Mouse (Mus musculus) layer of hippocampus, postnatal 10 days (tissue): ENCODE data around the gene Urb1. TPM values are rescaled to one million over a fixed set of nuclear protein-coding genes. Genes with fewer than 3 reads are reported as not detected.

Source experiments
- DNase-seq, 2 experiments: peaks; one replicate each; pipeline ENCODE4 v3.0.0; 2021; ENCODE audit warnings: low spot score in 2 of 2
- total RNA-seq, 2 experiments: library from RNA; stranded (reverse); gene quantifications; 2 replicates each; pipeline ENCODE4 v1.2.3; 2021

The Urb1 gene
- total RNA-seq, 2 experiments from 2014 or later, result 17.2 to 18.7 TPM

DNA sequence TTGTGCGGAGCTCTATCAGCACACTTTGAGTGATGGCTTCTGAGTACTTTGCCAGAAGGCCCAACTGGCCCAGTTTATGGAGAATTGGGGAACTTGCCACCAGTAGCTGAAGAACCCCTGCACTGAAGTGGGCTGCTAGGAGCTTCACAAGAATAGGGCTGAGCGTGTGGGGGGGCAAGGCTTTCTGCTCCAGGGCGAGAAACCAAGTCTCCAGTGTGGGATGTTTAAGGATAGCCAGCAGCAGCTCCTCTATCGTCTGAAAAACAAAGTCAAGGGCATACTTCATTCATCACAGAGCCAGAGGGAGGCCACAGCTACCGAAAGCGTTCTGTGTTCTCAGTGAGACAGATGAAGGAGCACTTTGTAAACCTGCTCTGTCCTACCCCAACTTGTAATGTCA is 35.6 kb downstream of the Urb1 start:
- DNase-seq, result no peak

DNA sequence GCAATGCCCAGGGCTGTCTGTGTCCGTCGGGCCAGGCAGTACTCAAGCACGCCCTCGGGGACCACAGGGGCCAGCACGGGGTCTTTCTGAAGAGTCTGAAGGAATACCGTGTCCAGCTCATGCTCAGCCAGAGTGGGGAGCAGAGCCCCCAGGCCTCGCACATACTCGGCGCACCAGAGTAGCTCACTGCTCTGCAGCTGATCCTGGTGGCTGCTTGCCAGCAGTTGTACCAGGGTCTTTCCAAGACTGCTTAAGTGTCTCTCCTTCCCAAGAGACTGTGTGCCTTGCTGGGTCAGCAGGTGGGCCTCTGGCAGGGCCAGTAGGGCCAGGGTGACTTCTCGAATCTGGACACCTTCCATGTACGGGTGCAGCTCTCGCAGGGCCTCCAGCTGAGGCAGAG is 36.0 kb downstream of the Urb1 start:
- DNase-seq, result no peak

DNA sequence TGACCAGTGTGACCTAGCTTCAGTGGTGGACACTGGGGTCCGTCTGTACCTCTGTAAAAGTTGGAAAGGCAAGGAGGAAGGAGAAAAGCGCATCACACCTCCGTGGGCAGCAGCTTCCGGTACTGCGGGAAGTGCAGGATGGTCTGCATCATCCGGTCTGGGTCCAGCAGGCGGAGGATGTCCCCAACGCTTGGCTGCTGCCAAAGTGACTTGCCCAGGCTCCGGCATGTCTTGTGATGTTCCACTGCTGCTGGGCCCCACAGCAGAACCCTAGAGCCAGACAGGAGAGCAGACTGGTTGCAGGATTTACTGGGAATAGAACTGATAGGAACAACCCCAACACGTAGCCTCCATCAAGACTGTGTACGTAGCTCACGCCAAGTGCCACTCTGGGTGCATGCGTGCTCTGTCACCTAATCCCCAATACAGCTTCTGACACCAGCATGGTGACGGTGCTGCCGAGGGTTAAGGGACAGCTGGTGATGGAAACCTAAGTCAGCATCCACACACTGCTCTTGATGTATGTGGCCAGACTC is 43.2 kb downstream of the Urb1 start:
- no peak for DNase-seq

DNA sequence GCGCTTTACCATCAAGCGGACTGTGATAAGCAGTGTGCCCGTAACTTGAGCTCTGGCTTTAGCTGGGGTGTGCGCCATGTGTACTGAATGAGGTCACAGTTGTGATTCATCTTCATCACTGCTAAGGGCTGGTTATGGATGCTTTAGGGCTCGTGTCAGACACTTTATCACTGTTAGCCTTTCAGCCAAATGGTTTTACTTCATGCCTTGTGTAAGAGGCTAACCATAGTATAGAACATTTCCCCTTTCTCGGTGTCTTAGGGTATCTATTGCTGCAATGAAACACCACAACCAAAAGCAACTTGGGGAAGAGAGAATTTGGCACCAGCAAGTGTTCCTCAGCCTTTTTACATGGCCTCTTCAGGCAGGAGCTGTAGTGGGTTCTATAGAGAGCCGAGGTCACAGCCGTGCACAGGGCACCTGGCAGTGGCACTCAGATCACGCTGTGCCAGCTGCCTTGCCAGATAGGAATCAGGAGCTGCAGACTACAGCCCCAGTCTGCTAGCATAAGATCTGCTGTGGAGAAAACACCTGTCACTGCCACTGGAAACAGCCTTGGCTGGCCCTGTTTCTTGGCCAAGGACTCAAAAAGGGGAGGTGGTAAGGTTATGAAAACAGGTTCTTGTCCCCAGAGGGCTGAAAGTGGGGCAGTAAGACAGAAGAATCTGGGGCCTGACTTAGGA is 44.9 kb downstream of the Urb1 start:
- no peak for DNase-seq

DNA sequence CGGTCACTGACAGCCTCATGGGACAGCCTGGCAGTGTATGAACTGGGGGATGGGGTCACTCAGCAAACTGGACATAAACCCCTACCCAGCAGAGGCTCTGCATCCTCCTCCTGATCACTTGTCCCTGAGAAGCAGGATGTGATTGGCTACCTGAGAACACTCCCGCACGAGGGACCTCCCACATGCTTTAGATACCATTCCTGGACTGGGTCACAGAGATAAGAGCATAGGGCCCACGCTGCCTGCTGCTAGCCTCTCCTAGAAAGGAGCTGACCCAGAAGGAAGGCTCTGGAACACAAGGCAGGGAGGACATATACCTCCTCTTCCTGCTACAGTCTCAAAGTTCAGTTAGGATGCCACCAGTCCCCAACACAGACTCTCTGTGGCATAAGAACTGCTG is 49.7 kb downstream of the Urb1 start:
- DNase-seq, result no peak

DNA sequence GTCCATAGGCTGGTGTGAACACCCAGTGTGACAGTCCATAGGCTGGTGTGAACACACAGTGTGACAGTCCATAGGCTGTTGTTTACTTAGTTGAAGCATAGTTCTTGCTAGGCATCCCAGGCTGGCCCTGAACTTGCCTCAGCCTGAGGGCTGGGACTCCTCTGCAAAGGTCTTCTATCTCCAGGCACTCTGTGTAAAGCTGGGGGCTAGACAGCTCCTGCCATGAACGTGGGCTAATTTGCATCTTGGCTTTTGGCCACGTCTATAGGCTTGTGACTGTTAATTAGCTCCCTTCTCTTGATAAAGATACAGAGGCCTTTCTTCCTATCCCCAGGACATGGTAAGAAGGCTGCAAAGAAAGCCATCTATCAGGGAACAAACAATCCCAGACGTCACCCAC is 50.9 kb downstream of the Urb1 start:
- DNase-seq, result no peak

DNA sequence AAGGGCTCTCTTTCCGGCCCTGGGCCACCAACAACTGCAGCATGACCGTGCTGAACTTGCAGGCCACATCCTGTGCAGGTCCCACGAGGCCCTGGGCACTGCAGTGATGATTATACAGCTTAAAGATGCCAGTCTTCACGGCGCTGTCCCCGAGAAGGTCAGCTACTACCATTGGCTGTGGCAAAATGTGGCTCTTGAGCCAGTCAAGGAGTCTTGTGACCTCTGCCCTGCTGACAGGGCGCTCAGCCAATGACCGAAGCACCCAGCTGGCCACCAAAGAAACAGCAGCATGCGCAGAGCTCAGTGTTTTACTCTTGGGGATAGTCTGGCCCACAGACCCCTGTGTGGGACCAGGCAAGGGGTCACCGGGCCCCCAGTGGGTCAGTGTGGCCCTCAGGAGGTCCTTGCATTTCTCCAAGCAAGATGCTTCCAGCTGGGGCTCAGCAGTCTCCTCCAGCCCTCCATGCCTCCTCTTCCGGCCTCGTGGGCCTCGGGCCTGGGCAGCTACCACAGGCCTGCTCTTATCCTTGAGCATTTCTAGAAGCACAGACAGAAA is 56.7 kb downstream of the Urb1 start:
- DNase-seq, result no peak

DNA sequence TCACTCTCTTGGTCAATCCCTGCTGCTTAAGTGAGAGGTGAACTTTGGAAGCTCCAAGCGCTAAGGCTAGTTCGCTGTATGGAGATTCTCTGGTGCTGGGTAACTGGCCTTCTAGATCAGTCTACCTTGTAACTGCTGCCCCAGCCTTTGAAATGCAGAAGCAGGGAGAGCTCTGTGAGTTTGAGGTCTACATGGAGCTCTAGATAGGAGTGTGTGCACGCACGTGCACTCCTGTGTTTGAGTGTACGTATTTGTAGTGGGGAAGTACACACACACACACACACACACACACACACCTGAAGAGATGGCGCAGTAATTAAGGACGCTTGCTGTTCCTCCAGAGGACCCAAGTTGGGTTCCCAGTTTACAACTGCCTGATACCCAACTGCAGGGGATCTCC is 62.0 kb downstream of the Urb1 start:
- no peak for DNase-seq

DNA sequence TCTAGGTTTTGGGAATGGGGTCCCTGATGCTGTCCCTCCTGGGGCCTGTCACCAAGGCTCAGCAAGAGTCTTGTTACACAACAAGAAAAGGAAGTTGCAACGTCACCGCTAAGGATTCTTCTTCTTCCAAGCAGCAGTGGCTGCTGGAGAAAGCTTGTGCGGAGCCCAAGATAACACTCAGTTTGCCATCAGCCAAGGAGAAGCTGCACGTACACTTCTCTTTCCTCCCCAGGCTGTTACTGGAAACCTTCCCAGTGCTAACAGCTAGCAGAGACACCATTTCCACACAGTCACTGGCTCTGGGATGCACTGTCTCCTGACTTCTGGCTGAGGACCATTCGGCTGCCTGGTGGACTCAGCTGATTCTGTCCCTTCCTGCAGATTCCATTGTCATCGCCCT is 63.1 kb downstream of the Urb1 start:
- no peak for DNase-seq

DNA sequence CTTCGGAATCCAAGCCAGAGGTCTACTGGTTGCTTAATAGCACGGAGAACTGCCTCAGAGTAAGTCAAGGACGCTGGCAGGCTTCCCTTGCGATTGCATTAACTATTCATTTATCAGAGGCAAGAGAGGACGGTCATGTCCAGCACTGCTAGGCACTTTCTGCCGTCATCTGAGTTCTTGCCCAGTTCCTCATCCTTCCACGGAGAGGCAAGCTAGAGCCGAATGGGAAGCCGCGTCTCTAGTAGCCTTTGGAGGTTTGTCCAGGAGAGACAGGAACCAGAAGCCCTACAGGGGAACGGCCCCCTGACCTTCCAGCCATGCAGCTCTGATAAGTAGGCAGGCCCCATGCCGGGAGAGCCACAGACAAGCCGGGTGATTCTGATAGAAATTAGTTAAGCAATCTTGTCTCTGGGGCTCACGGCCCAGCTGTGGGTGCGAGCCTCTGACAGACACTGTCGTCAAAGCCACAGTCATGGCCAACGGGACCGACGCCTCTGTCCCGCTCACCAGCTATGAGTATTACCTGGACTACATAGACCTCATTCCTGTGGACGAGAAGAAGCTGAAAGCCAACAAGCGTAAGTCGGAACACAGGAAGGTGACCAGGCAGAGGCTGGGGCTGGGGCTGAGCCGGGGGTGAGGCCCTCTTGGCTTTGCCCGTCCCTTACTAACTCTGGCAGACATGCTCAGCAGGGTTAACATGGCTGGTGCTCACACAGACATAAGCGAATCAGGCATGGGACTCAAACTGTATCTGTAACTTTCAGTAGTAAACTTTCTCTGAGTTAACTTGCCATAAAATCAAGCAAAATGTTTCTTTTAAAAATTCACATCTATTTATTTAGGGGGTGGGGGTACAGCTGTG is 71.9 kb downstream of the Urb1 start, which contains the start of gene Mrap:
Gene Mrap, plus strand, starts transcription at position 116 of the 865 bp plus-strand sequence.
- DNase-seq, result no peak

DNA sequence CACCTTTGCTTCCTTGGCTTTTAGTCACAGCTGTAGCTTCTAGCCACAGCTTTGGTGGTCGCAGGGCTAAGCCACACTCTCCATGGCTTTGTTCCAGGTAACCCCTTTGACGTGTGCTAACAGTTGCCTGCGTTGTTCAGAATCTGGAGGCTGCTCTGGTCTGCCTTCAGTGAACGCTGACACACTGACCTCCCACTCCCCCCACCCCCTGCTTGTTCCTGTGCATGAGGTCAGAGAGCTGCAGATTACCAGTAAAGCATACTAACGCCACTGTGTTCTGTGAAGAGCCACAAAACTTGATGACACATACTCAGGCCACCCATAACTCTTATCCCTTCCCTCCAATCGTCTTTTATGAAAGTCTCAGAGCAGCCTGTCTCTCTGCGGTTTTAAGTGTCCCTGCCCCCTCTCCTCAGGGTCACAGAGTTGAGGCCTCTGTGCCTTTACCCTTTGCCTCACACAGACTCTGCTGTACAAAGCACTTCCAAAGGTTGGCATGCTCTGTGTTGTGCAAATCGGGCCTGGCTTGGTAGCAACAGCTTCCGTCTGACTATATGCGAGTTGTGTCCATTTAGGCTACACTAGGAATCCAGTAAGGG is 73.4 kb downstream of the Urb1 start:
- DNase-seq, result no peak

DNA sequence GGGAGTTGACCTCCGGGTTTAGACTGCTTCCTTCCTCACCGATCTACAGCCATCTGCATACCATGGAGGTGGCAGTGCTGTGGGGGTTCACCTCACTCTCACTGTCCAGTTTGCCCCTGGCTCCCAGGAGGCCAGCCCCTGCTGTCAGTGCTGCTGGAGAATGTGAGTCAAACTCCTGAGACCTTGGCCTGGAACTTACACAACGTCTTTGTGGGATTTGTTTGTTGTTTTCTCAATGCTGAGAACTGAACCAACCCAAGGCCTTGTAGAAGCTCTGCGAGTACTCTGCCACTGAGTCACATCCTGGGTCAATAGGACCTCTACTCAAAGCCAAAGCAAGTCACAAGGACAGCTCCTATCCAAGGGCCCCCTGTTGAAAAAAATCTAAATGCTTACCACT is 74.6 kb downstream of the Urb1 start:
- DNase-seq, result no peak

DNA sequence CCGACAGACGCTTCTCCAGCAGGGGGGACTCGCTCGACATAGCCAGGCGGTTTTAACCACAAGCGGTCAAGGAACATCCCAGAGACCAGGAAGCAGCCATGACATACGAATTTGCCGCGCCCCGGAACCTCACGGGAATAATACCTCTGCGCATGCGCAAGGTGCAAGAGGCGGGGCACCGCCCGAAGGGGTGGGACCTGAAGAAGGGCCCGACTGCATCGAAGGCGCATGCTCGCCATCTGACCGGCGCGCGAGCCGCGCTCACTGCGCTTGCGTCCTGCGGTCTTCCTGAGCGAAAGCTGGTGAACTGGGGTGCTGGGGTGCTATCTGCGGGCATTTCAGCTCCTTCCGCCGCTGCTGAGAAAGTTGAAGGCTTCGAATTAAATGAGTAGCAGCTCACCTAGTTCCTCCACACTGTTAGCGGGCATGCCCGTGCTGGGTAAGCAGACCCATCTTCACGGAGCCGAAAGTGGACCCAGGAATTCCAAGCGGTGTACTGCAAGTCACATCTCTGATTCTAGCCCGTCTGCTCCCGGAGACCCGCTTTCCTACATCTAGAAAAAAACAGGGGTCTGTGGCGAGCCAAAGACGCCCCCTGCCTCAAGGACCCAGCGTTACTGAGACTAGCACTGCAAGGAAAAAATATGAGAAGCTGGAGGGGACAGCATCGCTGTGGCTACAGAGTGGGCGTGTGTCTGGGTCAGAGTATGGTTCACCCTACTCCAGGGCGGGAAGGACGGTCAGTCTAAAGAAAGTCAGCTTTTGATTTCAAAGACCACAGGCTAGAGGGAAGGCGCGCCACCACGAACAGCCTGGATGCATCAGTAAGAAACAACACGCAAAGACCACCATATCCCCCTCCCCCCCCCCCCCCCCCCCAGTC is 82.7 kb downstream of the Urb1 start, which contains the start of gene Mis18a:
Gene Mis18a, minus strand, starts transcription at position 172 of the 883 bp plus-strand sequence.
- DNase-seq, result peak; percentile 93 to 96

DNA sequence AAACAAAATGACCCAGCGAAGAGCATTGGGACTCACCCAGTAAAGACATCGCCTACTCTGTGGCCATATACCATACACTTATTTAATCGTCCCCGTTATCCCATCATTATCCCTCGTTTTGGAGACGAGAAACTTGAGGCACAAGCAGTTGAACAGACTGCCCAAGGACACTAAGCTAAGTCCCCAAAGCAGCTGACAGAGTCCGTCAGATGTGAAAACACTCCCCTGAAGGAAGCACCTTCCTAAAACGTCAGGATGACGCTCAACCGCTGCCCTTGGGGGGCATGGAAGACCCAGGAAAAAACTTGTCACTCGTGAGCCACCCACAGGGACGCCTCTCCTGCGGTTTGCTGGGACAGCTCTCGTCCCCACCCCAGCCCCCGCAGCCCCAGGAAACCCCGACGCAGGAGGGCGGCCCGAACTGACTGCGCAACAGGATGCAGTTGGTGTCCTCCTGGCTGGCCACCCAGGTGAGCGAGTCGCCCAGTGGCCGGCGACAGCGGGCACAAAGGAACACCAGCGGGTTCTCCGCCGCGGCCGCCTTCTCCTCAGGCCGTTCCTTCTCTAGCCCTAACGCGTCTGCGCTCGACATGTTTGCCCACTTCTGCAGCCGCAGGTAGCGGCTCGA is 83.5 kb downstream of the Urb1 start:
- no peak for DNase-seq

DNA sequence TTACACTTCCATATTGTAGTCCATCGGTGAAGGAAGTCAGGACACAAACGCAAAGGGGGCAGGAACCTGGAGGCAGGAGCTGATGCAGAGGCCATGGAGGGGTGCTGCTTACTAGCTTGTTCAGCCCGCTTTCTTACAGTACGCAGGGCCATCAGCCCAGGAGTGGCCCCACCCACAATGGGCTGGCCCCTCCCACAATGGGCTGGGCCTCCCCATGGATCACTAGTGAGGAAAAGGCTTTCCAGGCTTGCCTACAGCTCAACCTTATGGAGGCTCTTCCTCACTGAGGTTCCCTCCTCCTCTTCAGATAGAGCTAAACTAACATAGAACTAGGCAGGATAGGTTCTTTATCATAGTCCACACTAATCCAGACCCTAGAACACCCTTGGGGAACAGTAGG is 86.2 kb downstream of the Urb1 start:
- DNase-seq, result no peak

DNA sequence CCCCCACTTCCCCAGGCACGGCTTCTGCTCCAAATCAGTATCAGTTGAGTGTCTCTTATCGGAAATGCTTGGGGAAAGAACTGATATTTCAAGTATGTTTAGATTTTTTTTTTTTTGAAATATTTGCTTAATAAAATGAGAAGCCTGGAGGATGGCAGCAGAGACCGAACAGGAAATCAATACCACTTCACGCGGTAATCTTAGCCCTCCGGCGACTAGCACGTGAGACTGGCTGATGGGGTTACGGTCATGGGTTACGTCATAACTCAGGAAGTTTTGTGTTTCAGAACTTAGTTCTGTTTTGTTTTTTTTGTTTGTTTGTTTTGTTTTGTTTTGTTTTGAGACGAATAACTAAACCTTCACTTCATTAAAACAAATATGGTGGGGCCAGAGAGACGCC is 99.9 kb downstream of the Urb1 start:
- no peak for DNase-seq

DNA sequence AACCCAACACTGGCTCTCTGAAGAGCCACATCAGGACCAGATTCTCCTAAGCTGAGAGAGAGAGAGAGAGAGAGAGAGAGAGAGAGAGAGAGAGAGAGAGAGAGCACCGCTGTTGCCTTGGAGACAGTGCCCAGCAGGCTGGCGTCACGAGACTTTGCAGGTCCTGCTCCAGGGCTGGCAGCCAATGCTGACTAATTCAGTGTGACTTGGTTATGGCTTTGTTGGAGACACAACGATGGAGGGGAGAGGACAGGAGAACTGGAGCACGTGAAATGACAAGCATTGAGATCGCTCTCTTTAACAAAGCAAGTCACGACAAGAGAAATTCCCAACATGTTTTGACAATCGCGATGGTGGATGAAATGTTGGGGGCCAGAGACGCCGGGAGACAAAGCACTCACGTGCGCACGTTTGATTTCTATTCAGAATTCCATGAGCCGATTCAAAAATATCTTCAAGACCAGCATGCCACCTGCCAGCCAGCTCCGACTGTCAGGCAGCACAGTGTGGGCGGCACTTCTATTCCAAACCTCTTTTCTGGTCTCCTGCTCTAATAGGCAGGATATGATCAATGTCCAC is 100.4 kb downstream of the Urb1 start:
- peak; percentile 82 to 83 for DNase-seq

DNA sequence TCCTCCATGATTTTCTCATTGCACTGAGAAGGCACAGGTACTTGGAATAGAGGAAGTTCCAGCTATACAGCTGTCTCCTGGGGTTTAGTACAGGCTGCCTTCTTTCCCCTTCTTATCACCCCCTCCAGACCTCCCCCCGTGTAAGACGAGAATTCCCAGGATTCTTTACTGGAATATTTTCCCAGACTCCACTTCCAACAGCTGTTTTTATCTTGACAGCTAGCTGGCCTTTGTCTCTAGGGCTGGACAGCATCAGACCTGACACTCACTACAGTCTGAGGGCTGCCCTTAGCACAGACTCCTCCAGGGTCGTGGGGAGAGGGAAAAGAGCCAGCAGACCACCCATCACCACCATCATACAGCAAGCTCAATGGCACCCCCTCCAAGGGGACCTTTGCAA is 103.9 kb downstream of the Urb1 start:
- no peak for DNase-seq

DNA sequence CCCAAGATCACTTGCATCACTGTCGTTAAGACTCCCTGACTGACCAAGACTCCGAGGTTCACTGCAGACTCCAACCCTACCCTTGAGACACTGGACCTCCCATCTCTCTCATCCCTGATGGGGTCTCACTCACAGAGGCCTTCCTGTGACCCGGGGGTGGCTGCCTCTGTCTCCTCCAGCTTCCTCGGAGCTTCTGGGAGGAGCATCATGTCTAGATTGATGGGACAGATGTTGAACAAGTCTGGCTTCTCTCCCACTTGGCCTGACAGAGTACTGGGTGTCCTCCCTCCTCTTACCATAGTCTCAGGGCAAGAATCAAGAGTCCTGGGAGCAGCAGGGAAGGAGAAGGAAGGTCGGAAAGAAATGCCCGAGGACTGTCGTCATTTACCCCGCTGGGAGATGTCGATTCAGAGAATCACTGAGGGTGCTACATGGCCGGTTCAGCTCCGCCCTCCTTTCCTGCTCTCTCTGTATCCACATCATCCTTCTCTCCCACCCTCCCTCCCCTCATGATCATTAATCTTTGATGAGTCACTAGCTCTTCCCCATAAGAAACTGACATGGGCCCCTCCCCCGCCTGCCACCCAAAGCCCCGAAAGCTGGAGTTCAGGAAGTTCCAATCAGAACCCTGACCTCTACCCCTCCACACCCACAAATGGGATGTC is 105.9 kb downstream of the Urb1 start:
- no peak for DNase-seq
